Comparison of ENCODE assay signal across 8 mouse cellular contexts in genomic region chr12:70799231-70800002, GRCm38 (mm10). TPM values are rescaled to one million over a fixed set of nuclear protein-coding genes. Genes with fewer than 3 reads are reported as not detected.
A peak's percentile ranks its signal among the peaks of the same experiment; 100 is the strongest.
DNase-seq lines count a peak whose midpoint lies in the region; ATAC-seq and TF ChIP-seq lines count a peak whose summit lies in the region.

No protein-coding gene starts in this region.

- H3K9ac ChIP-seq in hindbrain, embryonic 14.5 days, result no peak overlapping the region
- H3K9ac ChIP-seq in hindbrain, postnatal 0 days (replicated peaks; ENCODE audit: low read length), result no peak overlapping the region
- no peak overlapping the region for H3K9ac ChIP-seq in liver, postnatal 0 days (replicated peaks)

- H3K4me1 ChIP-seq in hindbrain, embryonic 10.5 days (replicated peaks), result peaks cover 24% of the 10 kb centered on the region
- H3K4me1 ChIP-seq in hindbrain, embryonic 14.5 days (replicated peaks; ENCODE audit: control insufficient read depth, insufficient read depth, low read length), result peaks cover 8% of the 10 kb centered on the region; the same call in 1 of the 2 replicates
- H3K4me1 ChIP-seq in hindbrain, postnatal 0 days (ENCODE audit: insufficient read depth, low read length), result peaks cover 8% of the 10 kb centered on the region; the same call in 1 of the 2 replicates
- H3K4me1 ChIP-seq in liver, postnatal 0 days (ENCODE audit: insufficient read depth), result no peaks in the 10 kb centered on the region

- intact Hi-C loops in heart, postnatal 10 days (cut with DNase I), result no loop called here

- no peak for DNase-seq in hindbrain, embryonic 10.5 days (ENCODE audit: low spot score)
- DNase-seq in hindbrain, embryonic 14.5 days (ENCODE audit: low spot score), result no peak
- peak; percentile 39 to 44 for DNase-seq in adrenal gland, postnatal 36 days
- DNase-seq in heart, postnatal 10 days, result peak; percentile 51 to 64
- no peak for DNase-seq in hindbrain, postnatal 0 days (ENCODE audit: low spot score)
- no peak for DNase-seq in liver, postnatal 0 days
- DNase-seq in cerebellum, adult 11-12 months, result no peak

- TF ChIP-seq CTCF in hindbrain, postnatal 0 days (IDR thresholded peaks at IDR 0.05; ENCODE audit: low read depth), result no peak
- no peak for TF ChIP-seq CTCF in liver, postnatal 0 days (IDR thresholded peaks at IDR 0.05; ENCODE audit: low read depth)

- no peaks in the 10 kb centered on the region for H3K9me3 ChIP-seq in hindbrain, embryonic 10.5 days
- H3K9me3 ChIP-seq in hindbrain, embryonic 14.5 days (ENCODE audit: control insufficient read depth, low read length), result no peaks in the 10 kb centered on the region
- H3K9me3 ChIP-seq in hindbrain, postnatal 0 days (ENCODE audit: low read length), result no peaks in the 10 kb centered on the region
- no peaks in the 10 kb centered on the region for H3K9me3 ChIP-seq in liver, postnatal 0 days (ENCODE audit: low read length)

- H3K27ac ChIP-seq in hindbrain, embryonic 10.5 days, result peak overlapping the region; percentile 67; the same call in 1 of the 2 replicates
- H3K27ac ChIP-seq in hindbrain, embryonic 14.5 days, result no peak overlapping the region
- H3K27ac ChIP-seq in hindbrain, postnatal 0 days, result no peak overlapping the region
- no peak overlapping the region for H3K27ac ChIP-seq in liver, postnatal 0 days (ENCODE audit: low read depth)

- no peak for TF ChIP-seq EP300 in liver, postnatal 0 days (IDR thresholded peaks at IDR 0.05; ENCODE audit: low read depth)

- no peak overlapping the region for H3K4me3 ChIP-seq in hindbrain, embryonic 10.5 days
- no peak overlapping the region for H3K4me3 ChIP-seq in hindbrain, embryonic 14.5 days (replicated peaks; ENCODE audit: low read length)
- no peak overlapping the region for H3K4me3 ChIP-seq in myocyte
- H3K4me3 ChIP-seq in hindbrain, postnatal 0 days (ENCODE audit: low read length), result no peak overlapping the region
- H3K4me3 ChIP-seq in liver, postnatal 0 days (ENCODE audit: low read depth, low read length), result no peak overlapping the region

- H3K36me3 ChIP-seq in hindbrain, embryonic 10.5 days, result no peaks in the 10 kb centered on the region
- H3K36me3 ChIP-seq in hindbrain, embryonic 14.5 days (replicated peaks; ENCODE audit: control insufficient read depth, insufficient read depth), result no peaks in the 10 kb centered on the region
- H3K36me3 ChIP-seq in myocyte (ENCODE audit: control insufficient read depth, insufficient read depth), result no peaks in the 10 kb centered on the region
- H3K36me3 ChIP-seq in hindbrain, postnatal 0 days (ENCODE audit: insufficient read depth, low read length), result no peaks in the 10 kb centered on the region
- no peaks in the 10 kb centered on the region for H3K36me3 ChIP-seq in liver, postnatal 0 days (replicated peaks; ENCODE audit: insufficient read depth, low read length)

- no peak overlapping the region for H3K4me2 ChIP-seq in hindbrain, embryonic 14.5 days (replicated peaks)
- peak overlapping the region; percentile 65 for H3K4me2 ChIP-seq in myocyte (ENCODE audit: low read depth)
- no peak overlapping the region for H3K4me2 ChIP-seq in hindbrain, postnatal 0 days (ENCODE audit: low read depth, low read length)
- H3K4me2 ChIP-seq in liver, postnatal 0 days (ENCODE audit: low read depth, low read length), result no peak overlapping the region

- ATAC-seq in hindbrain, embryonic 14.5 days (ENCODE audit: low FRiP score), result no peak
- ATAC-seq in hindbrain, postnatal 0 days, result no peak
- no peak for ATAC-seq in liver, postnatal 0 days

- 54% methylated on average over 19 of the region's 19 CpGs for WGBS in hindbrain, embryonic 10.5 days
- WGBS in hindbrain, embryonic 14.5 days, result 61% methylated on average over 19 of the region's 19 CpGs
- 59% methylated on average over 19 of the region's 19 CpGs for WGBS in hindbrain, postnatal 0 days
- 57% methylated on average over 19 of the region's 19 CpGs for WGBS in liver, postnatal 0 days (ENCODE audit: insufficient replicate concordance)

- H3K27me3 ChIP-seq in hindbrain, embryonic 10.5 days (ENCODE audit: insufficient read depth, poor library complexity, severe bottlenecking), result no peaks in the 10 kb centered on the region
- H3K27me3 ChIP-seq in hindbrain, embryonic 14.5 days (ENCODE audit: control insufficient read depth, insufficient read depth, low read length), result no peaks in the 10 kb centered on the region
- no peaks in the 10 kb centered on the region for H3K27me3 ChIP-seq in myocyte (ENCODE audit: control insufficient read depth, insufficient read depth, insufficient read length)
- H3K27me3 ChIP-seq in hindbrain, postnatal 0 days (ENCODE audit: insufficient read depth, low read length), result no peaks in the 10 kb centered on the region
- no peaks in the 10 kb centered on the region for H3K27me3 ChIP-seq in liver, postnatal 0 days (ENCODE audit: insufficient read depth, low read length)

- no peak for TF ChIP-seq POLR2A in myocyte (IDR thresholded peaks at IDR 0.05; ENCODE audit: insufficient read length, low read depth)

- no peaks in the 10 kb centered on the region for H3K79me2 ChIP-seq in myocyte (ENCODE audit: control insufficient read depth, insufficient read depth)

- H3ac ChIP-seq in myocyte (ENCODE audit: control insufficient read depth, insufficient read length), result no peak overlapping the region

TF ChIP-seq in myocyte, 11 proteins besides CTCF, POLR2A, EP300 and RAD21:
- TF ChIP-seq USF1 (IDR thresholded peaks at IDR 0.05; ENCODE audit: low read depth) (peak; percentile 91), MYOD1 (IDR thresholded peaks at IDR 0.05; ENCODE audit: control insufficient read depth in 1 of 3, insufficient read length in 2 of 3, low read depth in 2 of 3) (no peak)

RNA-seq across cellular contexts. Expression of gene Frmd6, which starts 25.9 kb away (rescaled TPM):
- polyA plus RNA-seq in hindbrain, embryonic 10.5 days (2016; fragmentation: Nextera tagmentation; extraction: Ambion mirVana), result 16.8 and 19.5 TPM in 2 replicates
- polyA plus RNA-seq in hindbrain, embryonic 14.5 days (2014; fragmentation: Nextera tagmentation; extraction: Ambion mirVana), result 9.5 and 10.6 TPM in 2 replicates
- total RNA-seq in adrenal gland, postnatal 36 days (2021), result 100 to 1,000 TPM in 1 of 2 experiments, 10 to 100 TPM in 1; 53.2 to 139 TPM
- 10 to 100 TPM; 44.5 to 51.4 TPM for total RNA-seq in heart, postnatal 10 days (2021)
- 11.7 TPM for polyA plus RNA-seq in myocyte (2012; fragmentation: generic; extraction: Trizol)
- 7.0 and 7.9 TPM in 2 replicates for total RNA-seq in hindbrain, postnatal 0 days (2014; rRNA removed)
- 5.8 and 6.5 TPM in 2 replicates for polyA plus RNA-seq in hindbrain, postnatal 0 days (2015; fragmentation: Nextera tagmentation; extraction: Ambion mirVana)
- polyA plus RNA-seq in liver, postnatal 0 days (2015; fragmentation: Nextera tagmentation; extraction: Ambion mirVana), result 2.0 and 2.4 TPM in 2 replicates

Comparison
In these comparisons a context has a peak if more than half of its experiments do, and no peak if none do; other contexts are left out.
1. DNase-seq: peak in adrenal gland, postnatal 36 days (2 of 2) and heart, postnatal 10 days (2 of 2); none in hindbrain, embryonic 10.5 days (single experiment), hindbrain, embryonic 14.5 days (single experiment), hindbrain, postnatal 0 days (single experiment), liver, postnatal 0 days (single experiment) and cerebellum, adult 11-12 months (single experiment).